Mouse (Mus musculus): Measurements from ENCODE around the gene March4. TPM values are rescaled to one million over a fixed set of nuclear protein-coding genes. Genes with fewer than 3 reads are reported as not detected.

March4 gene
- total RNA-seq, 4 experiments from 2014 or later = 14.1 to 16.4 (median 15.1) TPM

DNA sequence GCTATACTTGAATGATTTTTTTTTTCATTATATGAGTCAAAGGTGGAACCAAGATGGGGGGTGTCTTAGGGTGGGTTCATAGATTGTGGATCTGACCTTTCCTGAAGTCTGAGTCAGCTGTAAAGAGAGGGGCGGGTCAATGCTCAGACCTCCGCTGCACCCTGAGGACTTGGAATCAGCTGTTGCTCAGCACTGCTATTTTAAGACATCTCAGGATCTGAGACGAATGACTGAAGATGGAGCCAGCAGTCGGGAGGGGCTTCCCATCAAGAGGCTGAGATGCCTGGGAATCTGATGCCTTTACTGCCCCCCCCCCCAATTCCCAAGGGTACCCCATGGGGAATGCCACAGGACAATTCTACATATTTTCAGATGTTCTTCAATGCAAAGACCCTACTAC is 85.9 kb downstream of the March4 start:
- DNase-seq (ENCODE audit: low spot score in 2 of 2) = no peak

DNA sequence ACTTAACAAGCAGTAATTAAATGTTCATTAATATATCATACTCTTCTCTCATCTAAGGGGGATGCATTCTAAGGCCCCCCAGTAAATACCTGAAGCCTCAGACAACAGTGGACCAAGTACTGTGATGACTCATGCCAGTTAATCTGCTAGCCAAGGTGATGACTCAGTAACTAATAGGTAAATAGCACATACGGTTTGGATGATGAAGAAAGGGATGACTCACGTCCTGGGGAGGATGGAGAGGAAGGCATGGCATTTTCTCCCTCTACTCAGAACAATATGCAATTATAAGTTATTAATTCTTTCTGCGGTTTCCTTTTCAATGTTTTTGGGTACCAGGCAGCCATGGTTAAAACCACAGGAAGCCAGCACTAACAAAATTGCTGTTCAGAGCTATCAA is 87.0 kb downstream of the March4 start:
- no peak for DNase-seq (ENCODE audit: low spot score in 2 of 2)

DNA sequence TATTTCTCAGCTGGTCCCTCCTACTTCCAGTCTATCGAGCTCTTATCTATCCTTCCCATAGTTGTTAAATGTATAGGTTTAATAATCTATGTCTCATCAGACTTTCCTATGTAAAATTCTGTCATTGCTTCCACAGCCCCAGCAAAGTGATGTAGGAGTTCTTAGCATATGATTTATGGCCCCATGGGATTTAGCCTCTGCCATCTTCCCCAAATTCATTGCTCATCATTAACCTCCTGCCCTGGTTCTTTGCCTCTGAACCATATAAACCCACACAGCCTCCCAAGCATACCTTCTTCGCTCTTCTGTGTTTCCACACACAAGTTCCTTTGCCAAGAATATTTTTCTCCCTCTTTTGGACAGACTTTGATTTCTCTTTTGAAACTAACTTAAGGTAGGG is 94.0 kb downstream of the March4 start:
- no peak for DNase-seq (ENCODE audit: low spot score in 2 of 2)

DNA sequence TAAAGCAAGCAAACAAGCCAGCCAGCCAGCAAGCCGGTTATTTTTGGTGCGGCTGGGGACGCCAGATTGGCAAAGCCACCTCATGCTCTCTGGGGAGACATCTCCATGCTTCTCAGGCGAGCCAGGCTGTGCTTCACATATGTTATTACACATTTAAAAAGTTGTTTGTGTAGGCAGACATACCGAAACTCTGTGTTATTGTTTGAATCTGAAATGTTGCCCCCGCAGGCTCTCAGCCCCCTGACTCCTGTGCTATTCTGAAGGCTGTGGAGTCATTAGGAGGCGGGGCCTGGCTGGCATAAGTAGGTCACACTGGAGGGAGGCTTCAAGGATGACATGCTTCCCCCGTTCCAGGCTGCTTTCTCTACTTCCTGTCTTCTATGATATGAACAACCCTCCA is 97.6 kb downstream of the March4 start:
- peak; percentile 62 to 68 for DNase-seq (ENCODE audit: low spot score in 2 of 2)

DNA sequence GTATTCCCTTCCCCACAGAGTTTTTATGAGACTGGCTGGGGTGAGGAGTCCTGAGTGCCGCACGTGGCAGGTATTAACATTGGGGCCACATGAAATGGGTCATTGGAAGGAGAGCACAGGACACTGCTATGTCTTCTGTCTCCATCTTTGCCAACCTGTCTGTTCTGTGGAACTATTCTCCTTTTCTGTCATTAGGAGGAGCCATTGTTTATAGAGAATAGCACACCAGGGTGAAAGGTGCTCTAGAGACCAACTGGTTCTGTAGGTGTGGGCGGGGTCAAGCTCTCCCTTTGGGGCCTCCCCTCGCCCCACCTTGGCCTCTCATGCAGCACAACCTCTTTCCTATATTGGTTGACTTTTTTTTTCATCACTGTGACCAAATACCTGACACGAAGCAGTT is 99.8 kb downstream of the March4 start:
- no peak for DNase-seq (ENCODE audit: low spot score in 2 of 2)

DNA sequence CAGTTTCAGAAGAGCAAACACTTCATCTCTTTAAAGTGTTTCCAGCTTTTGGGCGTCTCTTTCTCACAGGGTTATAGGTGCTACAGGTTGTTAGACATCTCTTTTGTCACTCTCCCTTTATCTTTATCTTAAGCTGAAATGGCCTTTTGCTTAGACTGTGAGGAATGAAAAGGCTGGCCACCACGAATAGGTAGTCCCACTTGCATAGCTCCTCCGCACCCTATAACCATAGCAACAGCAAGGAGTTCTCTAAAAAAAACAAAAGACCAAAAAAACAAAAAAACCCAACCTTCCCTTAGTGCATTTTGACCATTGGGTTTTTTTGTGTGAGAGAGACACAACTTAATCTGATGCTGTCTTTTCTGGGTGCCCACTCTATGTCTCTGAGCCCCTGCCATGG is 102.2 kb downstream of the March4 start:
- DNase-seq (ENCODE audit: low spot score in 2 of 2) = no peak

DNA sequence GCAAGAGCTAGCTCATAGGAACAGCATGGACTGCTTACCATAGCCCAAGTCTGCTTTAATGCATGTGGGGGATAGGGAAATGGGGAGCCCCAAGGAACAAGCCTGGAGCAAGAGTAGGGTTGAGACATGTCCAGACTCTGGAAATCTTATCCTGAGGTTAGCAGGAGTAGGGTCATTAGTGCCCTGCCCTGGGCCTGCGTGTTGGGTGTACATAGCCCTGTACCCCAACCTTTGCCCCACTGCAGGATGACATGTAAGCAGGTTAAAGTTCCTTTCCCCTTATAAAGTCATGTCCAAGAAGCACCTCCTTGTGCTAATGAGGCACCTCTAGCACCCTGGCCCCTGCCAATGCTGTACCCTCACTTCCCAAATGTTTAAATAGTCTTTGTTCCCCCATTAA is 104.2 kb downstream of the March4 start:
- no peak for DNase-seq (ENCODE audit: low spot score in 2 of 2)

DNA sequence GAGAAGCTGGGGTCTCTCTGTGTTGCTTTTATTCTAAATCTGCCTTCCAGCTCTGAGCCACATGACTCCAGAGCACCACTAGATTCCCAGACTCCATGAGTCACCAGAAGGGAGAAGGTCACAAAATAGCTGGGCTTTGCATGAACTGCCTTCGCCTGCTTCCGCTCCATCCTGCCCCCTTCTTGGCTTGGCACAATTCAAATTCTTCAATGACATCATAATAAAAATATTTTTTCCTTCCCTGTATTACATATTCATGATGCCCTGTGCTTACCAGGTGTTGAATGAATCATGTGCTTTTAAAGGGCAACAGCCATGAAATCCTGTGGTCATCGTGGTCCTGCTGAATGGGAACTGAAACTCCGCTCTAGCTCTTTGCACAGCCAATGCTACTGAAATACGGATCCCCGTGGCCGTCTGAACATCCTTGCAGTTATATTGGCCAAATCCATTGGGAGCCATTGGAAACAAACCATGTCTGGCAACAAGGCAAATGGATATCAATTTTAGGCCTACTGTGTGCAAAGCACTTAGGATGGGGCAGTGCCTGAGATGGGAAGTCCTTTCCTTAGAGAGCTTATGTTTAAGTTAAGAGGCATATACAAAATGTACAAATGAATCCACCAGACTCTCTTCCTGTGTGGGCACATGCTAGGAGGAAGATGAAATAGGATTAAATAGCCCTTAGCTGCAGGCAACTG is 107.5 kb downstream of the March4 start:
- DNase-seq (ENCODE audit: low spot score in 2 of 2) = no peak

DNA sequence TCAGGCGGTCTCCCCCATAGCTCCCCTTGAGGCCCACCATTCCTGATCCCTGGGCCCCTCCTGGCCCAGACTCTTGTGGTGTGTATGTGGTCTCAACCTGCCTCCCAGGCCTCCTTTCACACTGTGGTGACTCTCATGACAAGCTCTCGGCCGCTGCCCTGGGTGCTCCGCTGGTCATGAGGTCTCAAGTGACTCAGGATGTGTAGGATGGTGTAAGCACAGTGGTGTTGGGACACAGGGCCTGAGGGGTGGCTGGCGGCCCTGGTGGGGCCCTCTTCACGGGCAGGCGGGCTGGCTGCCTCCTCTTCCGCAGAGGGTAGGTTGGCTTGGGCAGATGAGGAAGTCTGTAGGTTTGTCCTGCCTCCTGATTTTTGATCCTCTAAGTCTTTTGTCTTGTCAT is 108.2 kb downstream of the March4 start:
- DNase-seq (ENCODE audit: low spot score in 2 of 2) = no peak

DNA sequence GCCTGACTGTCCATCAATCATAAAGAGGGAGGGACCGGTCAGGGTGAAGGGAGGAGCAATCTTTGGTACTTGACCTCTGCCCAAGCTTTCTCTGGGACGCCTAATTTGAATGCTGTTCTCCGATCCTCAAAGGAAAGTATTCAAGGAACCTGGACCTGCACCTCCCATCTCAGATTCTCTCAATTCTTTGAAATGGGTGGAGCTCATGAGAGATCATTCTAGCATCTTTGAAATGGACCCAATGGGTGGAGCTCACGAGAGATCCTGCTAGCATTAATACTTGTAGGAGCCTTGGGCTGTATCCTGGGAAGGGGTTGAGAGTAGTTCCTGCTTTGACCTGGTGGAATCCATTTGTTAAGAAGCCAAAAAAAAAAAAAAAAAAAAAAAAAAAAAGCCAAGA is 110.3 kb downstream of the March4 start:
- DNase-seq (ENCODE audit: low spot score in 2 of 2) = no peak

DNA sequence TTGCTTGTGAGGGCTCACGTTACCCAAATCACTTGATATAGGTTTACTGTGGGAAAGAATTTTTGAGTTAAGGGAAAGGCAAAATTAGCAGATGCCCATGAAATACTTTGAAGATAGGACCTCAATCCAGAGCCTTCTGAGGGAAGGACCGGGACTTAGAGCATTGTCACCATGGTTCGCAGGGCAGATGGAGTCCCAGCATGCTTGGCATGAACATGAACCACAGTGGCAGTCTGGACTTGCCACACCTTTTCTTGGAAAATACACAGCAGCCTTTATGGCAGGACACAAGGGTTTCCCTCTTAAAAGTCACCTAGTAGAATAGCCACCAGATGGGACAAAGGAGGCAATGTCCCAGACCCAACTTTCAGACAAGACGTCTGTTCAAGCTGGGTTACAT is 114.6 kb downstream of the March4 start:
- no peak for DNase-seq (ENCODE audit: low spot score in 2 of 2)

DNA sequence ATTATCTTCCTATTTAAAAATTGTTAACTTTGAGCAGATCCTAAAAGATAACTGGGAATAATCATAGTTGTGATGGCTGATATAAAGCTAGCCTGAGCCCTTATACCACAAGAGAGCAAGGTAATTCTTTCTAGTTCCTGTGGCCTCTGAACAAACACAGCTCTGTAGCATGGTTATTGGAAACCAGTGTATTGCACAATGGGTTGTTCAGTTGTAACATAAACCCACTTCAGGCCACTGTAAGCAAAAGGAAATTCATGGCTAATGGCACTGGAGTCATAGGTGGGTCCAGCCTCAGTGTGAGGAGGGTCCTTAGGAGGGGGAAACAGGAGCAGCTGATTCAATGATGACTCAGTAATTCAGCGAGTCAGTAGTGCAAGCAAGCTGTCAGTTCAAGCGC is 116.5 kb downstream of the March4 start:
- DNase-seq (ENCODE audit: low spot score in 2 of 2) = no peak

DNA sequence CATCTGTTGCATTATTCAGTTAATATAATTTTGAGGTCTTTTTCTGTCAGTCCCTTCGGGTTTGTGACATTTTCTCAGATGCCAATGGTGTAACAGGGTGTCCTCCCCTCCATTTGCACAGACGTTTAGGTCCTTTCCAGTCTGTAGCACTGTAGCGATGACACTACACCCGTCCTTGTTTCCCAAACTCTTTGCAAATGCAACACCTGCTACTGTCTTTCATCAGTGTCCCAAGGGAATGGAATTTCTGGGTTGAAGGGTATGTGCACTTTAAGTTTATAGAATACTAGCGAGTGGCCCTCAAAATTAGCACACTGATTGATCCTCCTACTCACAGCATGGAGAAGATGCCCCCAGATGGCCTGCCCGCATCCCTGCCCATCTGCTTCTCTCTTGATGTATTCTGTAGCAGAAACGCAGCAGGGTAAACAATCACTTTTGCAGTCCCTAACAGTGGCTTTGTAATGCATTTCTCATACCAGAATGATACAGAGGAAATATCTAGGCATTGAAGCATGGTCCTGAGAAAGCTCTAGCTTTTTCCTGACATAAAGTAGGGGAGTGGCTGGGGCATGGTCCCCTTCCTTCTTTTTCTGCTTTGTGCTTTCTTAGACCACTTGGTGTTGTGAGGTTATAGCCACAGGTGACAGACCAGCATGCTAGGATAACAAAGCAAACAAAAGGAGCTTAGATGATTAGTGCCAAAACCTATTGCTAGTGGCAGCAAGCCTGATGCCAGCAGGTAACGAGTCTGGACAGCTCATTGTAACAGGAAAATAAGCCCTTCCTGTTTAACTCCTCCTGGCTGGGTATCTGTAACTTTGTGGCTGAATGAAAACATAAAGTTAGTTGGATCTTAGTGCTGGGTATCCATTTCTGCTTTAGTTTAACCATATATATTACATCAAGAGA is 117.7 kb downstream of the March4 start:
- peak in 1 of 2 experiments; percentile 30 for DNase-seq (ENCODE audit: low spot score in 2 of 2)

DNA sequence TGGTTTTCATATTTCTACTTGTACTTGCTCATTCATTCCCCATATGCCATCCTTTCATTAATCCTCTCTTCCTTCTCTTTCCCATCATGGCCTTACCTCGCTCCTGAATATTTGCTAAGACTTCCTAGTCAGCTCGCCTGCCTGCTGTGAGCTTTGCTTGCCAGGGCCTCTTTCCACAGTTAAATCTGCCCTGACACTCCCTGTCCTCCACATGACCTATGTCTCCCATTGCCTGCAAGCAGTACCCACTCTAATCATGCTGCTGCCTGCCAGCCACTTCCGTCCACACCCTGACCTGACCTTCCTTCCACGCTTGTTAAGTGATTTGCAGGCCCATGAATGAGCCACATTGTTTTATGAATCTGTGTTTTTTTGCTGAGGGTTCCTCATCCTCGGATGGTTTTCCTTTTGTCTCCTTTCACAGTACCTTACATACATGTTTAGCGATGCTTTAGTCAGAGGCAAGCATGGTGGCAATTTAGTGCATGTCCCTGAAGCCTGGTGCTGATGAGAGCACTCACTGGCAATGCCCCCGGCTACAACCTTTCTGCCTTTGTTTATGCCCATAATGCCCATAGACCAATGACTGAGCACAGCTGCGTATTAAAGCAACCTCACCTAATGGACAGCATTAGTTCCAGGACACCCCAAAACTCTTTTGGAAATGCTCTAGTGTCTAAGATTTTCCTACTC is 122.0 kb downstream of the March4 start:
- no peak for DNase-seq (ENCODE audit: low spot score in 2 of 2)

DNA sequence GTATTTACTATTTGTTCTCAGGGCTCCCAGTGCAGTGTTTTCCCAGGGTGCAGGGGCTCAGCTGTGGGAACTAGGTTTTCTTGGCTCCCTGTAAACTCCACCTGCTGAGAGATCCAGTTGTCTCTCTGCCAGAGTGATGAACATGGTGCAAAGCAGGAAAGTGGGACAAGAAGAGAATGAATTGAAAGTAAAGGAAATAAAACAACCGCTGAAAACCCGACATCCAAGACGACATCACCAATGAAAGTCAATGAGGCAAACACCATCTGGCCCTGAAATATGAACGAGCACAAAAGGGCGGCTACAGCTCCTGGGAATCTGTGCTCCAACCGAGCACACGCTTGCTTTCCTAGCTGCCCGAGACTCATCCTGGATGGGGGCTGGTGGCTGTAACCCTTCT is 122.6 kb downstream of the March4 start:
- DNase-seq (ENCODE audit: low spot score in 2 of 2) = peak; percentile 28 to 29

DNA sequence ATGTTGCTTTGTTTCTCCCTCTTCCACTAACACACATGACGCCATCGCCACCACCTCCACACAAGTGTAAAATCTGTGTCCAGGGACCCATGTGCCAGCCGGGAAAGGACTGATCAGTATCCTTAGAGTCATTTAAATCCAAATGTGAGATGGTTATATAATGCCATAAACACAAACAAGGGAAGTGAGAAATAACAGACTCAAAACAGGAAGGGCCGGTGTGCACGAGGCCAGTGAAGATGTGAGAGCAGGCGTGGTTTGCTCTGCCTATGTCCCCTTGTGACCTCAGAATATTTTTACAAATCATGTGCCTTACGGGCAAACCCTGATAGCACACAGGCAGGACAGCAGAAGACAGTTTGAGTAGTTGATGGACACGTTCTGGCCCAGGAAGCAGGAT is 123.5 kb downstream of the March4 start:
- DNase-seq (ENCODE audit: low spot score in 2 of 2) = peak in 1 of 2 experiments; percentile 33

DNA sequence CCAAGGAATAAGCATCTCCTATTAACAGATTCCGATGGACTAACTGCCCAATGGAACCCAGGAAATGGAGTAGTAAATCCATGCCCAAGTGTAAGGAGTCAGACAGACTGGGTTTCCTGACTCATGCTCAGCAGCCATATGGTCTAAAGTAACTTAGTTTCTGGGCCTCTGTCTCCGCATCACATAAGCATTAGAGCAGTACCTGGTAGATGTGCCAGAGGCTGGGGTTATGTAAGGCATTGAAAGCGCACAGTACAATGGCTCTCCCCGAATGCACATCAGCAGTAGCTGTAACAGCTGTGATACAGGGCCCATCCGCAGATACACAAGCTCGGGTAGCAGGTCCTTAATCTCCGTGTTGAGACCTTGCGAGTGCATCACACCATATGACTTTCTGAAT is 125.6 kb downstream of the March4 start:
- no peak for DNase-seq (ENCODE audit: low spot score in 2 of 2)

DNA sequence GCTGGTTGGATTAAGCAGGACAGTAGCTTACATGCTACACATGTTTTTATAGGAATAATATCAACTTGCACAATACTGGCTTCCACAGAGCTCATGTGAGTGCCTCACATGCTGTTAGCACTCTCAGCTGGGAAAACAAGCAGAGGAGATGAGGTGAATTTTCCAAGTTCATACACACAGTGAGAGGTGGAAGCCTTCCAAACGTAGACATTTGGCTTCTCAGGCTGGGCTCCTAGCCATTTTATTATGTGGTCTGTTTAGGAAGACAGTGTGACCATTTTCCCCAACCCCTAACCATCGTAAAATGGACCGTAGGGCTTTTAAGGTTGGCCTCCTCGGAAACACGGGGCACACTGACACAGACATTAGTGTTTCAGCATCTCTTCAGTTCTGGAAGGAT is 126.8 kb downstream of the March4 start:
- DNase-seq (ENCODE audit: low spot score in 2 of 2) = no peak

DNA sequence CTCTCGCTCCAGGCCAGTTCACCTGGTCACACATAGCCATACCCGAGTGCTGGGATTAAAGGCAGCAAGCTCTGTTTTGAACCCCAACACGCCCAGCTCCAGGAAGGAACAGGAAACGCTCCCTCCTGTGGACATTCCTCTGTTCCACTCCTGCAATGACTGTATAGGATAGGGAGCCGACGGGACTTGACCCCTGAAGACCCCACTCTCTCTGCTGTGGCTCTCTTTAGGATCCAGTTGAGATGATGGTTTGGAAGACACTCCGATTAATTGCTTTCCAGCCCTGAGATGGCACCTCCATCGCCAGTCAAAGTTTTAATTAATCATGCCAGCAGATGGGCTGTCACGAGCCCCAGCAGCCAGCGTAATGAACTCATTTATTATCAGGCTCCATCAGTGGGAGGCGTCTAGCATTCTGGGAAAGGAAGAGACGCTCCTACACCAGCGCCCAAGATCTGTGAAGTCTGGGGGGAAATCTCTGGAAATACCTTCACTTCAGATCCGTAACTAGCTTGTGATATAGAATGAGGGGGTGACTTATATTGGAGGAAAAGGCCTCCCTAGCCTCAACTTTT is 130.1 kb downstream of the March4 start:
- DNase-seq (ENCODE audit: low spot score in 2 of 2) = no peak

DNA sequence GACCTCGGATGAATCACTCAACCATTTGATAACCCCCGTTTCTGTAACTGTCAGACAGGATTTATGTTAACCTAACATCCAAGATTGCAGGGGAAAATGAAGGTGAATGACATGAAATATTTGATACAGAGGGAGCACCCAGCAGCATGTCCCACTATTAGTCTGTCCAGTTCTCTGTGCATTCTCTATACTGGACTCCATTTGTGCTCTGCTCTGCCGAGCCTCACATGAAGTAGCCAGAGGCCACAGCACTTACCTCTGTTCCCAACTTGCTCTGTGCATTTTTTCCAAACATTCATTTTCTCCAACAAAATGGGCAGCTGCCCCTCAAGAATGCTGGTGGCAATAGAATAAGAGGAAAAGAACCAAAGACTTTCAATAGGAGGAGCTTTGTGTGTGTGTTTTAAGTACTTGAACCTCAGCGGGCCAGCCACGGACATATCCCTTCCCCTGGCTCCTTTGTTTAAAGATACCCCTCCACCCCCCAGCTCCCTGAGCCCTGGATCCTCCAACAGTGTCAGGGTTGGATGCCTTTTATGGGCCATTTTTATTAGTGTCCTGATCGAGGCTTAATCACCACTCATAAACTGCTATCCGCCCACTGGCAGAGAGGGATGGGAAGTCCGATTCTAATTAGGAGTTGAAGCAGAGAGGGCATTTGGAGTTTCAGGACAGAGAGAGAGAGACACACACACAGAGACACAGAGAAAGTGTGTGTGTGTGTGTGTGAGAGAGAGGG is 135.2 kb downstream of the March4 start:
- DNase-seq (ENCODE audit: low spot score in 2 of 2) = no peak

DNA sequence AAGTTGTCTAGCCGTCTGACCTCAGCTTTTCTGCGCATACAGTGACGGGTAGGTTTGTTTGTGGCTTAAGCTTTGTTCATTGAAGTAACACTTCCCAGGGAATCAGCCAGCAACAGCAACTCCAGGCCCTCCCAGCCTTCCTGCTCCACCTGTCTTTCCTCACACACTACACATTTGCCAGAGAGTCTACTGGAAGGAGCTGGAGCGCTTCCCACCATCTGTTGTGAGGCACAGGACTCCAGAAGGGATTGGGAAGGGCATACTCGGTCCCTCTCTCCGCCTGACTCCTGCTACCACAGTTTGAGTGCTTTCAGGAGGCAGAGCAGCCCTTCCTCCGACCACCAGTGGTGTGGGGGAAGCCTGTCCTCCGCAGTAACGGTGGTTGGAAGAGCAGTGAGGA is 136.1 kb downstream of the March4 start:
- DNase-seq (ENCODE audit: low spot score in 2 of 2) = peak in 1 of 2 experiments; percentile 24

All from layer of hippocampus, adult 8-10 months (tissue).